Mouse (Mus musculus) 416B (cell line): ENCODE data around the gene Nomo1.
A peak's percentile ranks its signal among the peaks of the same experiment; 100 is the strongest.

Experiments
- DNase-seq: peaks from one replicate; pipeline ENCODE4 v3.0.0; 2011; ENCODE audit warnings: low read depth

Nomo1 gene

GRCm38 (mm10) chr7:46047873-46048562 lies 14.5 kb downstream of the Nomo1 start:
- DNase-seq: no peak

- no peak for DNase-seq
These were observed 16.5 kb downstream of the Nomo1 start for GRCm38 (mm10) chr7:46049981-46050380.

GRCm38 (mm10) chr7:46052161-46052821 lies 18.8 kb downstream of the Nomo1 start:
- DNase-seq: peak; percentile 32

- DNase-seq: no peak
These were observed 20.1 kb downstream of the Nomo1 start for GRCm38 (mm10) chr7:46053566-46053965.

GRCm38 (mm10) chr7:46058882-46059281 lies 25.4 kb downstream of the Nomo1 start:
- peak; percentile 48 for DNase-seq

GRCm38 (mm10) chr7:46060688-46061087 lies 27.2 kb downstream of the Nomo1 start:
- DNase-seq: no peak

- DNase-seq: no peak
These were observed 28.1 kb downstream of the Nomo1 start for GRCm38 (mm10) chr7:46061614-46062013.

GRCm38 (mm10) chr7:46063296-46063695 lies 29.8 kb downstream of the Nomo1 start:
- no peak for DNase-seq

- no peak for DNase-seq
These were observed 35.3 kb downstream of the Nomo1 start for GRCm38 (mm10) chr7:46068831-46069230.

GRCm38 (mm10) chr7:46076844-46077243 lies 43.3 kb downstream of the Nomo1 start:
- no peak for DNase-seq

- DNase-seq: no peak
These were observed 44.2 kb downstream of the Nomo1 start for GRCm38 (mm10) chr7:46077675-46078074.

- no peak for DNase-seq
These were observed 50.5 kb downstream of the Nomo1 start for GRCm38 (mm10) chr7:46084024-46084423.

GRCm38 (mm10) chr7:46084839-46085513 lies 51.5 kb downstream of the Nomo1 start:
- DNase-seq: peak; percentile 57

GRCm38 (mm10) chr7:46086378-46086777 lies 52.9 kb downstream of the Nomo1 start:
- DNase-seq: peak; percentile 48

GRCm38 (mm10) chr7:46088241-46088640 lies 54.7 kb downstream of the Nomo1 start:
- peak; percentile 40 for DNase-seq

GRCm38 (mm10) chr7:46092803-46093202 lies 59.3 kb downstream of the Nomo1 start:
- no peak for DNase-seq

GRCm38 (mm10) chr7:46096136-46096535 lies 62.6 kb downstream of the Nomo1 start:
- DNase-seq: peak; percentile 80

GRCm38 (mm10) chr7:46097319-46097783 lies 63.9 kb downstream of the Nomo1 start:
- no peak for DNase-seq

GRCm38 (mm10) chr7:46098221-46098918 lies 64.9 kb downstream of the Nomo1 start:
- DNase-seq: no peak

- no peak for DNase-seq
These were observed 65.4 kb downstream of the Nomo1 start for GRCm38 (mm10) chr7:46098919-46099286.

- DNase-seq: peak; percentile 25
These were observed 66.2 kb downstream of the Nomo1 start for GRCm38 (mm10) chr7:46099682-46100081.

GRCm38 (mm10) chr7:46100563-46100962 lies 67.1 kb downstream of the Nomo1 start, which contains the start of gene Kcnj11:
Gene Kcnj11 (minus strand): TSS chr7:46100764.
- DNase-seq: peak; percentile 54
